Mouse (Mus musculus) frontal cortex, adult 2 months (tissue): ENCODE measurements around the gene Exd2. TPM values are rescaled to one million over a fixed set of nuclear protein-coding genes. Genes with fewer than 3 reads are reported as not detected.
"Not testable (repeated sequence)": the region's sequence is repeated elsewhere in the genome, so short reads cannot be mapped to it uniquely, and the experiment has no call there.

Experiments
- DNase-seq, 2 experiments: peaks; one replicate each; pipeline ENCODE4 v3.0.0; 2022; ENCODE audit warnings: low spot score in 1 of 2; ENCODE audit errors: extremely low spot score in 1 of 2
- polyA plus RNA-seq: library from polyadenylated mRNA; depleted of rRNA; stranded (reverse); fragments of >200 nt; gene quantifications from 2 replicates; pipeline ENCODE4 v1.2.3, GENCODE M21; 2012; rRNA removed

The Exd2 gene
- 107 and 129 TPM in 2 replicates for polyA plus RNA-seq

DNA sequence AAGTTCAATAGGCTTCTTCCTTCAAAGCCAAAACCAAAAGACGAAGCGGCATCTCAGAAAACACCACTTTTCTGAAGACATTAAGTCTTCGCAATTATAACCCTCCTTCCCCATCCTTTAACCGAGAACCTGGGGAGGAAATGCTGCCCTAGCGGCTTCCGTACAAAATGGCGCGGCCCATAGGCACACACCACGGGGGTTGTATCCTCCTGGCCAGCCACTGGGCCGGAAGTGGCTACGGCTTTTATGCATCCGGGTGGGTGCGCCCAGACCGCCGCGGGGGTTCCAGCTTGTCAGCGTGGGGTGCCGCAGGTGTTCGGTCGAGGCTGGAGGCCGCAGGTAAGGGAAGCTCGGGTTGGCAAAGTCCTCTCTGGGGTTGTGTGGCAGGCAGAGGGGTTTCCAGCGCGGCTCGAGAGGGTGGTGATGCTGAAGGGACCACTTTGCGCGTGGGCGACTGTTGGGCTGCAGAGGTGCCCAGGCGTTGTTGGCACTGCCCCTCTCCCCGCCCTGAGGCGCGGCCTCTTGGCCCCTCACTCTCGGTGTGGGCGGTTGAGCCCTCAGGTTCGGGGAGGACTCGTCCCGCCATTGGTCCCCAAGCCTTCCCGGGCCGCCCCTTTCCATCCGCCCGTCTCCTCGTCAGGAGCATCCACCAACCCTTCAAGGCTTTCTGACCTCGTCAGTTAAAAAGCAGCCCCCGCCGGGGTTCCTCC, at the start of gene Exd2:
Exd2 (plus strand) TSS at position 154 of the 710 bp plus-strand sequence.
- peak; percentile 85 to 94 for DNase-seq

DNA sequence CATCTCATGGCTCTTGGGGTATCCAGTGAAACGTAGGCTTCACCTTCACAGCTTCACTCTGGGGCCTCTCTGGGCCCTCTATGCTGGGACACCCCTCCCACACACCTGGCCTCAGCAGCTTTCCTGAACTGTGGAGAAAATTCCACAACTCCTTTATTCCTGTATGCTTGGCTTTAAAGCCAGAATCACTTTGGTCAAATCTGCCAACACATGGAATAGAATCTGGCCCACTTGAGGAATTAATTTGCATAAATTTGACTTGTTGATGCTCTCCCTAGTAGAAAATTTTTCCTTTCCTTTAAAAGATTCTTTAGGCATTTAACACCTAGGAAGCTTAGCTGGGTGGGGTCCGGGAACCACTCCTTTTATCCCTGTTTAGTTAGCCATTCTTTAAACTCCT, 47.8 kb upstream of the Exd2 start:
- DNase-seq = peak in 1 of 2 experiments; percentile 29

DNA sequence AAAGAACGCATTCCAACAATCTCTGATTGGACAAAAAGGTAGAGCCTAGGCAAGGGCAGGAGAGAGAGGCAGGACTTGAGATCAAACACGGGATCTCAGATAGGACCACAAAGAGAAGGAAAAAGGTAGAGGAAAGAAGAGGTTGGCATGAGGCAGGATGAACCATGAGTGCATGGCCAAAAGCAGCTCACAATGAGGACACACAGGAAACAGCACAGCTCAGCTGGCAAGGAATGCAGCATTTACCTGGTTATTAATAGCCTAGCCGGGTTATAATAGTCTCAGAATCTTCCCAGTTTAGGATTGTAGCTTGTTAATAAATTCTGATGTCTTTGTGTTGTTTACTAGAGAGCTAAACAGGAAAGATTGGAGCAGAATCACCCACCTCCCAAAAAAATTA, 35.2 kb upstream of the Exd2 start:
- no peak for DNase-seq

DNA sequence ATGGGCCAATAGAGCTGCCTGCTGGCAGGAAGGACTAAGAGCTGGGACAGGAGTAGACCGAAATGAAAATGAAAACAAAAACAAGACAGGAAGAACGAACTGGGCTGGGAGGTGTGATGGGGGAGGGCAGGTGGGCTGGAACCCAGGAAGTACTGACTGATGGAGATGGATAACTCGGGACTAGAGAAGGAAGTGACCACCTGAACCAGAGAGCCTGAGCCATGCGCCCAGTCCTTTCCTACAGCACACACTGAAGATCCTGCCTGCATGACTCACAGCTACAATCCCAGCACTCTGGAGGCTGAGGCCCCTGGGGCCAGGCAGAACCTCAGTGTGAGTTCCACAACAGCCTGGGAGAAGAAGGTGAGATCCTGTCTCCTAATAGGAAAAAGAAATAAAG, 29.6 kb upstream of the Exd2 start:
- no peak for DNase-seq

DNA sequence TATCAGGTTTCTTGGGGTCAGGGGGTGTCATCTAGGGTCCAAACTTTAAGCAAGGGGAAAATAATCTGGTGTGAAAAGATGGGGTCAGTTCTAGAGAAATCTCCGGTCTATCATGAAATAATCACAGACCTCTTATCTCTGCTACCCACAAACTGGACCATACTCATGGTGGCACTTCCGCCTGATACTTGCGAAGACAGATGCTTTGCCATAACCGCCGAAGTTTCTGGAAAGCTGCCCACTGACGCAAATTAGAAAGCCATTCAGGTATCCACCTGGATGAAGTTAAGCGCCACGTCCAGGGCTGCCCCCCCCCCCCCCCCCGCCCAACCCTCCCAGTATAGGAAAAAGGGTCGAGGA, 28.3 kb upstream of the Exd2 start:
- DNase-seq = no peak

DNA sequence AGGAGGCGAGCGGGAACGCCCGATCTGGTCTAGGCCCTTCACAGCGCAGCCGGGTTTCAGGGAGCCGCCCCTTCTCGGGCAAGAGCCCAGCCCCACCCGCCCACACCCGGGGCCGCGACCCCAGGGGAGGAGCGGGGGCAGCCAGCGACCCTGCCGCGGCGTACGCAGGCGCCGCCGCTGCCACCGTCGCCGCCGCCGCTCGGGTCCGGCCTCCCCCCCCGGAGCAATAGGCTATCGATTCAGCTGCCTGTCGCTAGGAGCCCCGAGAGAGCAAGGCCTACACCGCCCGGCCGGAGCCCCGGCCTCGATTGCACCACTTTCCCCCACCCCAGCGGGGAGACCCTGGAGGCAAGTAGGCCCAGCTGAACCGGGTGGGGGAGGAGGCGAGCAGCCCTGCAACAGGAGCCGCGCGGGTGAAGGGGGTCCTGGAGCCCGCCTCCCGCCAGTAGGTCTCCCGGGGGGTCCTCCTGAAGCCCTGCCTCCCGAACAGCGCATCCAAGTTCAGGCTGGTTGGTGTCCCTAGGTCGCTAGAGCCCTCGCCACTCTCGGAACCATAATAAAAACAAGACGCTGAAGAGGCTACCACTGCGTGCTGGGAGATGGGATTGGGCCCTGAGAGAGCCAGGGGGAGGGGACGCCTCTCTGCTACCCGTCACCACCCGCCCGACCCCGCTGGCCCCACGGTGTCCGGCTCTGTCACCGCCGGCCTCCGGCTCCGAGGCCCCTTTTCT, 27.8 kb upstream of the Exd2 start:
- DNase-seq = peak in 1 of 2 experiments; percentile 65

DNA sequence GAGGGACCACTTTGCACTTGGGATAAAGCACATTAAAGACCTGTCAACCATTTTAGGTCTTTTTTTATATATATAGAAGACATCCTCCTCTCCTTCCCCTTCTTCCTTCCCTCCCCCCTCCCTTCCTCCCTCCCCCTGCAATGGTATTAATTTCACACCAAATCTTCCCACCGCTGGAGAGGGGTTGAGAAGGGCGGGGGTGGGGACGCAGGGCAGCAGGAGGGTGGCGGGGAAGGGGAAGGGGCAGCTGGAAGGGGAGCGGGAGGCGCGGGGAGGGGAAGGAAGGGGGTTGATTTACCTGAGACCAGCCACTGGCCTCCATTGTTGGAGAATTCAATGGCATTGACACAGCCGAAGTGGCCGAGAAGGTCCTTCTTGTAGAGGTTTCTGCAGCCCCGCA, 27.0 kb upstream of the Exd2 start:
- DNase-seq = no peak

- peak in 1 of 2 experiments; percentile 80 for DNase-seq
These were observed 26.4 kb upstream of the Exd2 start, which contains the start of gene Dcaf5 for GRCm38 (mm10) chr12:80436336-80436976. Gene Dcaf5 (minus strand): TSS chr12:80436601.

DNA sequence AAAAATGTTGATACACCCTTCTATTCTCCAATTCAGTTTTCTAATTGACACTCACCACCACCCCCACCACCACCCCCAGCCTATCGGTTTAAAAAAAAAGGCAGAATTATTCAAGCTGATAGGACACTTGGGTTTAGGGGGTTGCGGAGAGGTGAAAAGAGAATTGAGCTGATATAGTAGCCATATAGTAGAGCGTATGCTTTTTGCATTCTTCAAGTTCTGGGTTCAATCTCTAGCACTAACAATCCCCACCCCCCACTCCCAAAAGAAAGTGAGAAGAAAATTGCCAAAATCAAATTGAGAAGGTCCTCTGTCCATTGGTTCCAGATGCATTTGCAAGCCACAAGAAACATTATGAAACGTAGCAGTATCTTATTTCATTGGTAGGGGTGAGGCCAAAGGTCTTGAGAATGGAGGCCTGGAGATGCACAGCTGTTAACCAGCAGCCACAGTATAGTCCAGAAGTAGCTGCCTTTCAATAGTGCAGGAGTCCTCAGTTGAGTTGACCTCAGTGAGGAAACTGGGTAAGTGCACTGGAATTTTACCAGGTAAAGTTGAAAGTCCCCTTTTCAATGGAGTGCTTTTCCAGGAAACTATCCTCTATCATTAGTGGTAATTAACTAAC, 25.7 kb upstream of the Exd2 start:
- no peak for DNase-seq

DNA sequence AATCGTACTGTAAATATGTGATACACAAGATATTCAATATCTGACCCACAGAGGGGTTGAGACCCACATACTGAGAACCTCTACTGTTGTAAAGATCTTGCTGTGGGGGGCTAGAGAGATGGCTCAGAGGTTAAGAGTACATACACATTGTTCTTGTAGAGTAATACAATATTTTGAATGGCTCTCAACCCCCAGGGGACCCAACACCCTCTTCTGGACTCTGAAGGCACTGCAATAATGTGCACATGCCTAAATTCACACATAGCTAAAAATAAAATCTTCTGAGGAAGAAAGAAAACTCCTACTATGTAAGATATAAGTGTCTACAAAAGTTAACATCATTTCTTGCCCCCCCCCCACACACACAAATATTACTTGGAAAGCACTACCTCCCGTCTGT, 21.9 kb upstream of the Exd2 start:
- DNase-seq = no peak

DNA sequence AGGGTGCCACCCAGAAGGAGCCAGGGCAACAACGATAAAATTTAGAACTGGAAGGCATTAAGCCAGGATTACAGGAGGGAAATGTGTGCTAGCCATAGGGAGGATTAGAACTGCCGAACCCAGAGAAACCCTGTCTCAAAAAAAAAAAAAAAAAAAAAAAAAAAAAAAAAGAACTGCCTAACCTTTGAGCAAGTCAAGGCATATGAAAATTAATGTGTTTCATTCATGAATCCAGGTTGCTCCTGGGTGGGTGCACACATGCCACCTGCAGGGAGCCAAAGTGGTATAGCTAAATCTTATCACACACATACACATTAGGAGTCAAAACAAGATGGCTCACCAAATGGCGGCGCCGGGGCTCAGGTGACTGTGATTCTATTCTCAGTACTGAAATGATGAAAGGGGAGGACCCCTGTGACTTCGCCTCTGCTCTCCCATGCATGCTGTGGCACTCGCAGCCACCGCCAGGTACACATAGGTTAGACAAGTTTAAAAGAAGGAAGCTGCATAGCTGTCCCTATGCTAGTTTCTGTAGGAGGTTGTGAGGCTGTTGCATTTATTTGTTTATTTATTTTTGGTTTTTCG, 18.3 kb upstream of the Exd2 start:
- DNase-seq = no peak

DNA sequence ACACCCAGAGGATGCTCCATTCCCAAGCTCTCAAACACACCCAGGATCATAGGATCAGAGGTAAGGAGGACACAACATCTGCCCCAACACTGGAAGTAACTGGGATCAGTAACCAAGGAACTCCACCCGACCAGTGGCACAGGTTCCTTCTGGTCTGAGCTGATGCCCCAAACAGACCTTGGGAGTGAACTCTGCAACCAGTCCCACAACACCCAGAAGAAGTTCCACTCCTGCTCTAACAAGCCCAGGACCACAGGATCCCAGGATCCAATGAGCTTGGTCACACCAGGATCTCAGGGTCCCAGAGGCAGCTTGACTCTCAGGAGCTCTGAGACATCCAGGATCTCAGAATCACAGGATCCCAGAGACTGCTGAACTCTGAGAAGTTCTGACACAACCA, 9.4 kb upstream of the Exd2 start:
- DNase-seq = no peak

DNA sequence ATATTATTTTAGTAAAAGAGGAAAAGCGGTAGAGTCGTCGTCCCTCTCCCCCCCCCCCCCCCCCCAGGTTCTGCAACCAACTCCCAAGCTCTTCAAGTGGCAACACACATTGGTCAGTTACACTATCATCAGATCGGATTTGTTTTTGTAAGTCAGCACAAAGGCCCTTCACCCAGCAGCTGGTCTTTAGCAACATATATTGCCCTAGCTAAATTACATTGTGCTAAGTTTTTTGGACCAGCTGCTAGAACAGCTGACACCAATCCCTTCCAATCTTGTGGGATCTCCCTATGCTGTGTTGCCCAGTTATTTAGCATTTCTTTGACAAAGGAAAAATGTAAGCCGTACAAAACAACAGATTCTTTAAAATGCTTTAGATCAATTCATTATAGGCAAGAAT, 4.9 kb upstream of the Exd2 start:
- DNase-seq = no peak

DNA sequence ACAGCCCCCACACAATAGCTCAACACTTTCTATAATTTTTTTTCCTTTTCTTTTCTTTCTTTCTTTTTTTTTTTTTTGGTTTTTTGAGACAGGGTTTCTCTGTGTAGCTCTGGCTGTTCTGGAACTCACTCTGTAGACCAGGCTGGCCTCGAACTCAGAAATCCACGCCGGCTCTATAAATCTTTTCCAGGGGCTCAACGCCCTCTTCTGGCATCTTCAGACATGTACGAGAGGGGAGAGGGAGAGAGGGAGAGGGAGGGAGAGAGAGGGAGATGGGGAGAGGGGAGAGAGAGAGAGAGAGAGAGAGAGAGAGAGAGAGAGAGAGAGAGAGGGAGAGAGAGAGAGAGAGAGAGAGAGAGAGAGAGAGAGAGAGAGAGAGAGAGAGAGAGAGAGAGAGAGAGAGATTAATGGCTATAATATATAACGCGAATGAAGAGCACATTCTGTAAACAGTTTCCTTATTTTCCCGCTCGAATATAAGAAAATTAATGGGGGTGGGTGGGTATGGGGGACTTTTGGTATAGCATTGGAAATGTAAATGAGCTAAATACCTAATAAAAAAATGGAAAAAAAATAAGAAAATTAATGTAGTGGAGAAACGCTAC, 501 bp upstream of the Exd2 start:
- not testable (repeated sequence) for DNase-seq

DNA sequence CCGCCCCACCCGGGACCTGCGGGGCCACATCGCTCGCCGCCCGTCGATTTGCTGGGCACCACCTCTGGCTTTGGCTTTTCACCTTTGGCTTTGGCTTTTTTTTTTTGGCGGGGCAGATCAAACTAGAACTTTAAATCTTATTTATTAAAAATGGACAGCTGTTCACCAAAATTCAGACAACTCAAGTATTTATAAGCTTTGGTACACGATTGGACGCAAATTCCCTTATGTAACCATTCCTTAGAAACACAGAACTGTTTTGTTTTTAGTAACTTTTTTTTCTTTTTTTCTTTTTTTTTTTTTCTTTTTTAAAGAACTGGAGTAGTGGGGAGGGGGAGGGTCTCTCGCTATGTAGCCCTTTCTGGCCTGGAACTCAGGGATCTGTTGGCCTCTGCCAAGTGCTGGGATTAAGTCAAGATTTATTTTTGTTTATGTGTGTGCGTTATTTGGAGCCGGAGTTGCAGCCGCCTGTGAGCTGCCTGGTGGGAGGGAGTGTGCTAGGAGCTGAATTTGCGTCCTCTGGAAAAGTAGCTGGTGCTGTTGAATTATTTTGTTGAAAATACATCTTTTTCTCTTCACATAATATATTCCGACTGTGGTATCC, 873 bp downstream of the Exd2 start:
- DNase-seq = no peak

DNA sequence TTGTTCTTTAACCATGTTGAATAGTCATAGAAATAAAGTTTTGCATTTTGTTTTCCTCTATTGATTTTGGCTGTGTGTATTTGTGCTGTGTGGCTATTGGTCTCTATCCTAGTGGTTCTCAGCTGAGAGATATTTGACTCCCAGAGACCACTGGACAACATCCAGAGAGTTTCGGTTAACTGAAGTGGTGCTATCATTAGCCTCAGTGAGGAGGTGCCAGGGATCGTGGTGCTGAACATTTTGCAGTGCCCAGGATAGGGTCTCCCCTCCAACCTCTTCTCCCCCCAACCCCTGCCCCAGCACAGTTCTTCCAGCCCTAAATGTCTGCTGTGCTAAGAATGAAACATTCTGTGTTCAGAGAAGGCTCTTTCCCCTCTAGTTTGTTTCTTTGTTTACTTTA, 7.3 kb downstream of the Exd2 start:
- DNase-seq = no peak

- DNase-seq = no peak
These were observed 9.0 kb downstream of the Exd2 start for GRCm38 (mm10) chr12:80471926-80472325.

DNA sequence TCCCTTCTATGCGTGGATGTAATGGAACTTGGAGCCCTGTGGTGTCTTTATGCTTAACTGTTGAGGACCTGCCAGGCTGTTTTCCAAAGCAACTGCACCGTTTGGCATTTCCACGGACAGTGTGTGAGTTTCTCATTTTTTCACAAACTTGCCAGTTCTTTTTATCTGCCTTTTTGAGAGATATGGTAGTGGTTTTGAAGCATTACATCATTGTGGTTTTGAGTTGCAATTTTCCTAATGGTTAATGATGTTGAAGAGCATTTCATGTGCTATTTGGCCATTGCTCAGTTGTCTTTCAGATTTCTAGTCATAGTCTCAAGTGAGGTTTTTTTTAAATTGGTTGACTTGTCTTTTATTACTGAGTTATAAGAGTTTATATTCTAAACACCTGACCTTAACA, 10.8 kb downstream of the Exd2 start:
- no peak for DNase-seq

DNA sequence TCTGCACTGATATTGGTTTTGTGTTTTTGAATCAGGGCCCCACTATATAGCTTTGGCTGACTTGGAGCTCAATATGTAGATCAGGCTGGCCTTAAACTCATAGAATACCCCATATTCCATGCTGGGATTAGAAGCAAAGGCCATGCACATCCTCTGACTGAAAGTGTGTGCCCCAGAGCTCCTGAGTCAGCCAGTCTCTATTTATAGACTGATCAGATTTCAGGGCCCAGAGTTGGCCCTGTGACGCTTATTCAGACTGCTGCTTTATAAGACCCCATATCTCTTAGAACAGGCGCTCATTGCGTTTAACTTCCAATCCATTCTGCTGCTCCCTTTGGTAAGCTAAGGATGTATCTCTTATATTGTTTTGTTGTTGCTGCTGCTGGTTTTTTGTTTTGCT, 17.1 kb downstream of the Exd2 start:
- no peak for DNase-seq

DNA sequence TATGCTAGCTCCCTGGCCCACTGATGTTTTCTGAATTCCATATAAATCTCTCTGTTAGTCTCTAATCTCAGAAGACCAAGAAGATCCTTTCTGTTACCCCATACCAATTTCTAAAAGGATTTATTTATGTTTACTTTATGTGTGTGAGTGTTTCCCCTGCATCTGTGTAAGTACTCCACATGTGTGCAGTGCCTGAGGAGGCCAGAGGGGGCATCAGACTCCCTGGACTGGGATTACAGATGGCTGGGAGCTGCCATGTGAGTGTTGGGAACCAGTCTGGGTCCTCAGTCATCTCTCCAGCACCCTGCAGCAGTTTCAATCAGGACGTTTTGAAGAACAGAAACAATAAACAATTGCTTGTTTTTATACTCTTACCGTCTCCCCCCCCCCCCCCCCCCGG, 20.5 kb downstream of the Exd2 start:
- DNase-seq = no peak
